Mouse (Mus musculus) hindbrain, embryonic 16.5 days (tissue): ENCODE measurements at regions not wholly inside any gene's neighbourhood (a gene's known extent, or its start where the extent isn't known, plus 50 kb on each side); places are given as distances from the start of the nearest gene placed in this dataset.

Experiments
- ATAC-seq: fragments of 200-750 bp; cut with Nextera tagmentation; 2 replicates; pipeline ENCODE4 v1.8.0; 2017; ENCODE audit warnings: moderate TSS enrichment, moderate library complexity
- H3K27ac ChIP-seq: fragments of 300-500 bp; sonication (generic); 2 replicates; pipeline ENCODE4 v1.5.1; 2014; ENCODE audit warnings: low read depth, mild to moderate bottlenecking, control low read depth, low read length, moderate library complexity
- H3K27me3 ChIP-seq: fragments of 300-500 bp; sonication (generic); replicated peaks from 2 replicates; pipeline ENCODE4 v1.6.1; 2014; ENCODE audit warnings: low read length; ENCODE audit not compliant: control insufficient read depth, insufficient read depth
- H3K36me3 ChIP-seq: fragments of 300-500 bp; sonication (generic); 2 replicates; pipeline ENCODE4 v1.6.1; 2014; ENCODE audit warnings: mild to moderate bottlenecking, low read length, moderate library complexity, mixed read lengths; ENCODE audit not compliant: control insufficient read depth, insufficient read depth
- H3K4me1 ChIP-seq: fragments of 300-500 bp; sonication (generic); 2 replicates; pipeline ENCODE4 v1.6.1; 2014; ENCODE audit warnings: low read depth, low read length; ENCODE audit not compliant: control insufficient read depth, insufficient read depth
- H3K4me2 ChIP-seq: fragments of 300-500 bp; sonication (generic); 2 replicates; pipeline ENCODE4 v1.6.1; 2014; ENCODE audit warnings: mild to moderate bottlenecking, low read length, control low read depth, moderate library complexity
- H3K4me3 ChIP-seq: fragments of 300-500 bp; sonication (generic); 2 replicates; pipeline ENCODE4 v1.5.1; 2014; ENCODE audit warnings: mild to moderate bottlenecking, low read length, control low read depth, moderate library complexity
- H3K9ac ChIP-seq: fragments of 300-500 bp; sonication (generic); 2 replicates; pipeline ENCODE4 v1.6.1; 2014; ENCODE audit warnings: low read depth, mild to moderate bottlenecking, control low read depth, low read length, moderate library complexity
- H3K9me3 ChIP-seq: fragments of 300-500 bp; sonication (generic); 2 replicates; pipeline ENCODE4 v1.6.1; 2014; ENCODE audit warnings: mild to moderate bottlenecking, low read length, moderate library complexity; ENCODE audit not compliant: control insufficient read depth
- WGBS: fragments of 180-500 bp; shearing (Covaris S2); extraction: QIAGEN DNeasy Blood & Tissue Kit; methylation state at CpG from one replicate; pipeline ENCODE4 v1.1.7; 2014; 5-methylcytosine and 5-hydroxymethylcytosine counted together

DNA sequence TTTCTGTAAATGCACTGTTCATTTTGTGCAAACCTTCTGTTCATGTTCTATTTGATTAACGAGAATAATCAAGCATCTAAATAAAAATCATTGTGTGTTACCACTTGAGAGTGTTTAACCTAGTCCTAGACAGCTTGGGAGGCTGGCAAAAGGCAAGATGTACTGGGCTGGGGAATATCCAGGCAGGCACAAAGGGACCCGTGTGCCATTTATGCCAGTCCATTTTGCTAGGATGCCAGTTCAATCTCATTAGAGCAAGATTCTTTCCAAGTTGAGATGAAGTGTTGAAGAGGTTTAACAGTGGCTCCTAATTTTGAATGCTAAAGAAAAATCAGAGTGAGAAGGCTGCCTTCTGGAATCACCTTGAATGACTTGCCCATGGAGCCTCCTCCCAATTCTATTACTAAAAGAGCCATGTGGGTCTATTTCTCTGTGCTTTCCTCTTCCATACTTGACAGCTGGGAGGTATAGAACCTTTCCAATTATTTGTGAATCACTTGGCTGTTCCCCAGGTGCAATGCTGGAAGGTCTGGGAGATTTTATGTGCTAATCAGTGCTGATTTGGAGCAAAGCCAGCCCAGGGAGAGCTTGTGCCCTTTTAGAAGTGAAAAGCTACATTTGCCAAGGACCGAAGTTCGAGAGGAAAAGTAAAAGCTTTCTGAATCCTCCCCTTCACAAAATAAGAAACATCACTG is 618.9 kb upstream of the Agtr1b start:
- Histone ChIP-seq H3K9me3 (no peaks in the 10 kb centered on the region), H3K27ac (peak overlapping the region; percentile 61), H3K36me3 (no peaks in the 10 kb centered on the region), H3K4me2 (peak overlapping the region; percentile 22; the same call in 1 of the 2 replicates), H3K9ac (no peak overlapping the region), H3K27me3 (no peaks in the 10 kb centered on the region), H3K4me1 (peaks cover 12% of the 10 kb centered on the region), H3K4me3 (no peak overlapping the region)
- ATAC-seq, result peak; percentile 83
- 30% methylated on average over 4 of the region's 4 CpGs for WGBS

DNA sequence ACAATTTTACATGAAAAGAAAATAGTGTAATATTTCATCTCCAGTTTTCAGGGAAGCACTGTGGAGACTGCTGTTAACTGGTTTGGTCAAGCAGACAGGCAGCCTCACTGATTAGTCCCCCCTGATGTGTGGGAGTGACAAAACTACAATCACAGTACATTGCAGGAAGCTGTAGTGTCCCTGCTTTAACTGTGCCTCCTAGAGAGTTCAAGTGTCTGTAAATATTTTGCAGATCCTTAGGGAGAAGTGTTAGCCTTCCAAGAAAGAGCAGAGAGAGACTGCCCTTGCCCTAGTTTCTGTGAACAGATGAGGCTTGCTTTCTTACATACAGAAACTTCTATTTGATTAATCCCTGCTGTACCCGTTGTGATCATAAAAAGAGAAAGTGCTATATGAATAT is 617.2 kb upstream of the Agtr1b start:
- H3K27me3 ChIP-seq, result no peaks in the 10 kb centered on the region
- no peak overlapping the region for H3K9ac ChIP-seq
- no peak for ATAC-seq
- no peak overlapping the region for H3K27ac ChIP-seq
- peaks cover 12% of the 10 kb centered on the region for H3K4me1 ChIP-seq
- WGBS, result 36% methylated on average over 1 of the region's 1 CpGs
- no peak overlapping the region for H3K4me2 ChIP-seq
- no peaks in the 10 kb centered on the region for H3K9me3 ChIP-seq
- no peaks in the 10 kb centered on the region for H3K36me3 ChIP-seq
- no peak overlapping the region for H3K4me3 ChIP-seq

DNA sequence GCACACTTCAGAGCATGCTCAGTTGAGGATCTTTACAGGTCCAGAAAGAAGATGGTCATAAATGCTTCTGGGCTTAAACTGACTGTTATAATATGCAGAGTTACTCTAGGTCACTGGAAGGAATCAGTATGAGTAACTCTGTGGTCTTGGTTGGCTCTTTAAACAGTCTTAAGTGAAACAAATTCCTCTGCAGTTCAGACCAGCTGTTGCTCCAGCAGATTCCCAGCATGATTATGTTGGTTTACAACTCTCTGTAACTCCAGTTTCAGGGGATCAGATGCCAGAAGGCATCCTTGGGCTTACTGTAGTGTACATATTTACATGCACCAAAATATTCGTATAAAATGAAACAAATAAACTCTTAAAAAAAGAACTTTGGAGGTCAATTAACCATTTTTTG is 606.1 kb upstream of the Agtr1b start:
- no peaks in the 10 kb centered on the region for H3K27me3 ChIP-seq
- no peaks in the 10 kb centered on the region for H3K4me1 ChIP-seq
- H3K27ac ChIP-seq, result no peak overlapping the region
- H3K4me2 ChIP-seq, result no peak overlapping the region
- no peak overlapping the region for H3K4me3 ChIP-seq
- H3K9ac ChIP-seq, result no peak overlapping the region
- no peak for ATAC-seq
- whole genome bisulfite sequencing, result 82% methylated on average over 1 of the region's 1 CpGs
- no peaks in the 10 kb centered on the region for H3K9me3 ChIP-seq
- no peaks in the 10 kb centered on the region for H3K36me3 ChIP-seq
